Mouse (Mus musculus): ENCODE results near the gene Kcne1. TPM values are rescaled to one million over a fixed set of nuclear protein-coding genes. Genes with fewer than 3 reads are reported as not detected.

The Kcne1 gene
- total RNA-seq (2015) (not detected in 2 replicates), total RNA-seq (2017) (not detected in 2 replicates)

DNA sequence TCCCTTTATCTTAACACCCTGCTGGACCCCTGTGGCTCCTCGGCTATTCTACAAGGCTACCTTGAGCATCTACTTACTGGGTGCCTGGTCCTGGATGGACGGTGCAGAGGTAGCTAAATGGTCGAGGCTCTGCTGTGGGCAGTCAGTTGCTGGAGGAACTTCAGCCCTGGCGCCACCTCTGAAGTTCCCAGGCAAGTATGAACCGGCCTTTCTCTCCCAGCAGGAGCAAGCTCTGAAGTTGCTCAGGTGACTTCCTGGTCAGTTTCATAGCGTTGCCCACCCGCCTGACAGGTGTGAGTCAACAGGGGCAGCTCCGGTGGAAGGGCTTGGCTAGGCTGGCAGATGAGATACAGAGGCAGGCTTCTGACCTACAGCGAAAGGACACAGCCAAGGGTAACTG, at the start of gene Kcne1:
TSS of gene Kcne1 (minus strand) at position 240 of the 400 bp plus-strand sequence.
- ATAC-seq (ENCODE audit: poor library complexity, severe bottlenecking), result no peak

DNA sequence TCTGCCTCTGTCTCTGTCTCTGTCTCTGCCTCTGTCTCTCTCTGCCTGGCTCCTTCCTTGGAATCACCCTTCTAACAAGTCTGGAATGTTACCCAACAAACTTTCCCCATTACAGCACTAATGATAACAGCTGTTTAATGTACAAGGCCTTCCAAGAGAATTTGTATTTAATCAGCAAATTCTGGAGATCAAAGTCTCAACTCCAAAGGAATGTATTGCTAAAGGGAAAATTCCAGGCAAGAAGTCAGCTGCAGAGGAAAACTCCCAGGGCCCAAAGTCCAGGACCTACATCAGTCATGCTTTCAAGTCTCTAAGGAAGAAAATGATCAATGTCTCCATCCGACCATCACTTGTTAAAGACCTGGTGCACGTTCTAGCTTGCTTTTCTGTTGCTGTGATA, 48.6 kb upstream of the Kcne1 start:
- ATAC-seq (ENCODE audit: poor library complexity, severe bottlenecking), result no peak

DNA sequence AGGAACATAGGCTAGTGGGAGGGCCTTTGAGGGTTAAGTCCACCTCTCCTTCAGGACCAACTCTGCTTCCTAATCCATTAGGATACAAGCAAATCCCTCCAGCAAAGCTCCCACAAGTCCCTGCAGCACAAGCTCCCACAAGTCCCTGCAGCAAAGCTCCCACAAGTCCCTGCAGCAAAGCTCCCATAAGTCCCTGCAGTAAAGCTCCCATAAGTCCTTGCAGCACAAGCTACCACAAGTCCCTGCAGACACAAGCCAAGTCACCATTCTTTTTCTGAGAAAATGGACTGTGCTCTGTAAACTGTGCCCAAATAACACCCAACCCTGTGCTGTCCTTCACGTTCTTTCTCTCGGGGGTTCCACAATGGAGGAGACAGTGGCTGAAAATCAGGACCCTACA, 44.9 kb upstream of the Kcne1 start:
- no peak for ATAC-seq (ENCODE audit: poor library complexity, severe bottlenecking)

GRCm38 (mm10) chr16:92403069-92403468, 43.8 kb upstream of the Kcne1 start:
- ATAC-seq (ENCODE audit: poor library complexity, severe bottlenecking), result no peak

DNA sequence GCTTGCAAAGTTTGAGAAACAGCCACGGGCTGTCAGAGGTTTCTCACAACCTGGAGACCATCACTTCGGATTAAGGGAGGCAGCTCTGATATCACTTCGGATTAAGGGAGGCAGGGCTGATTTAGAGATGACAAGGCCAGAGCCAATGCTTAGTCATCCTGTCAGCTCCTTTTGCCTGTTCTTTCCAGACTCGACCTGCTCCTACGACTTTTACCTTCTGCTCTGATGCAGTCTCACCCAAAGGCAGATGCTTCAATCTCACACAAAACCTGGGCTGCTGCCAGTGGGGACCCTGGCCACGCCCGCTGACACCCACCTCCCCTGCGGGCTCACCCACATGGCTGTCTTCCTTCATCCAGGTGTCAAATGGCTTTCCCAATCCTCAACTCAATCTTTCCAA, 42.9 kb upstream of the Kcne1 start:
- no peak for ATAC-seq (ENCODE audit: poor library complexity, severe bottlenecking)

- ATAC-seq (ENCODE audit: poor library complexity, severe bottlenecking), result no peak
These were observed 41.9 kb upstream of the Kcne1 start for GRCm38 (mm10) chr16:92401206-92401605.

DNA sequence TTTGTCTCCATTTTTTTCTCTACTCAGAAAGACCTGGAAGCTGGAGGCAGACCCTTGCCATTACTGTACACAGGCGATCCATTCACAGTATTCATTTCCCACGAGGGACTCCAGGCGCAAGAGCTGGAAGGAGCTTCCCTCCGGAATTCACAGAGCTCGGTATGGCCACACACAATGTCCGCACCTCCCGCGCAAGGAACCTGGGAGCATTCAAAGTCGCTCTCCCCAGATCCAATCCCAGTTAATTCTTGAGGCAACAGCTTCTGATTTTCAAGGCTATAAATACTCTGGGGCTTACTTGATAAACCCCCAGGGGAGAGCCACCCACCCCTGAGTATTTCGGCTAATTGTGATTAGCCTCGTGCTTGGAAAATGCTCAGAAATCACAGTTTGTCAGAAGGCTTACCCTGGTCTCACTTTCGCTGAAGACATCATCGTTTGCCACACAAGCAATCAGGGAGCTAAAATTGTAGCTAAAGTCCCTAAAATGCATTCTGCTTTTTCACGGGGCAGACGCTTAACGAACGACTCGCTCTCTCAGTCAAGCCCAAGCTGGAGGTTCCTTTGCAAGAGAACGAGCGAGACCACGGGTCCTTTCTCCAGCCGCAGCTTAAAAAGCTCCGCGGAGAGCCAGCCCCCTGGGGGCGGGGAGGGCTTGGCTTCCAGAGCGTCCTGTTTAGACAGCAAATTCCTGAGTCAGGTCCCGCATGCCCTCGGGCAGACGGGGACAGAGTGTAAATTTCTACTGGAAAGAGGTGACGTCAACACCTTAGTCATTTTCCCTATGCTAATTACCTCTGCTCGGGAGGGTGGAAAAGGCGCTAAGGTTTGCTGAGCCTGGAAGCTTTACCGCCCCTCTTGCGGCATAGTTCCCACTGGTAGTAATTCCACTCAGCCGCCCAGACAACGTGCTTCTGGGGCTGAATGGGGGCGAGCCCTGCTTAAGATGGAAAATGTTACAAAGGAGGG, 40.5 kb upstream of the Kcne1 start:
- peak; percentile 58 for ATAC-seq (ENCODE audit: poor library complexity, severe bottlenecking)

DNA sequence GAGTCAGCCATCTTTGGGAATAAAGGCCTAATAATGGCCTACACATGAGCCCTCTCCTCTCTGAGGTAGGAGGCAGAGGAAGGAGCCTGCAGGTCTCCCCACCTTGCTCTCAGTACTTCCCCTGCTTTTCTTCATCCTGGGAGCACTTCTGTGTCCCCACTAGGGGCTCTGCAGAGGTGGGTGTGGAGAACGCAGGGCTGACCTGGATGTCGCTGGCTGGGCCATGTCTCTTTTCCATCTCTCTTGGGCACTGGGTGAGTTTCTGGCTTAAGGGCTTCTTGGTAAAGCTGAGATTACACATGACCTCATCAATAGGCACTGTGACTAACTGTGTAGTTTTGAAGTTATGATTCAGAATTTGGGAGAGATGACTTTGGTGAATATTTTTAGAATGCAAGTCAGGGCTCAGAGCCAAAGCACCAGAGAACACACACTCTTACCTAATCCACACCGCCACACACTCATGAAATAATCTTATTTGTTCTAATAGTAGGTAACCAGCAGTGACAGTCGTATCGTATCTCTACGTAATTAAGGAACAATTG, 39.4 kb upstream of the Kcne1 start:
- no peak for ATAC-seq (ENCODE audit: poor library complexity, severe bottlenecking)

DNA sequence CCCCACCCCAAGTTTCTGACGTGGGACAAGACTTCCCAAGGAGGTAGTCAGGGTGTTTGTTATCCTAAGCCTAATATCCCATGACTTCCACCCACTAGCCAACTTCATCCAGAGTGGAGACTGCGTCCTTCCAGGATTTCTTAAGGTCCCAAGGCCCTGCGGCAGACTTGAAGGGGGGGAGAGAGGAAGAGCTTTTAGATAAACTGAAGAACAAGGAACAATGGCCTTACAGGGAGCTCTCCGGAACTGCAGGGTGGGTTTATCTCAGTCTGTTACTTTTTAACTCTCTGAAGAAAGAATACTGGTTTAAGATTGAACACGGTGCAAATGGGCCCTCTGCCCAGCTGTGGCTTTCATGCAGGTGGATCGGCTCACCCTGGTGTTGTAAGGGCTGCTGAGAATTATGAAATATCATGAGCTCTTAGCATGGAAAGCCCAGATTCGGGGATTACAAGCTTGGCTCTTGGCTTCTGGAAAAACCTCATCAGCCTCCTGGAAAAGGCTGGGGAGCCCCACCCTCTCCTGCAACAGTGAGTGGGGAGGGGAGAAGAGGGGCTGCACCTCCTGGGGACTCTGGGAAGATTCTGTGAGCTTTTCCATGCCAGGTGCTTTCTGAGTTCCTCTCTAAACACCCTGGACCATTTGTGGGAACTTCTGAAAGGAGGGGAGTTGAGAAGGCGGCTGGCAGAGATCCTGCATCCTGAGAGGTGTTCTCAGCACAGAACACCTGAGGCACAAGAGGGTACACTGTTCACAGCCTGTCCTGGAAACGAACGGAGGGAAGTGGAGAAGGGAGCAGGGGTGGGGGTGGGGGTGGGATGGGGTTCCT, 38.7 kb upstream of the Kcne1 start:
- no peak for ATAC-seq (ENCODE audit: poor library complexity, severe bottlenecking)

DNA sequence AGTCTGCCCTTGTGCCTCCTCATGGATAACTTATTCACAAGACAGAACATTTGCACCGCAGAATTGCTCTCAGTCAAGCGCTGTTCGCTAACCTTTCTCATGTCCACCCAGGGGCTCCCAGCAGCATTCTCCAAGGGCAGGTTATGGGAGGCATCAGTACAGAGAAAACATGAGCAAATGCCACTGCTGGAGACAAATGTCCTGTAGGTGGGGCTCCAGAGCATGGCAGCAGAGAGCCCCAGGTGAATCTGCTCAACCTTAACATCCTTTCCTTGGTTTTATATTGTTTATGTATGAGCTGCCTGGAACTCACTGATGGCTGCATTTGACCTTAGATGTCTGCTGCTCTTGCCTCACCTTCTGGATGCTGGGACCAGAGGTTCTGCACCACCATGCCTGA, 34.5 kb upstream of the Kcne1 start:
- no peak for ATAC-seq (ENCODE audit: poor library complexity, severe bottlenecking)

DNA sequence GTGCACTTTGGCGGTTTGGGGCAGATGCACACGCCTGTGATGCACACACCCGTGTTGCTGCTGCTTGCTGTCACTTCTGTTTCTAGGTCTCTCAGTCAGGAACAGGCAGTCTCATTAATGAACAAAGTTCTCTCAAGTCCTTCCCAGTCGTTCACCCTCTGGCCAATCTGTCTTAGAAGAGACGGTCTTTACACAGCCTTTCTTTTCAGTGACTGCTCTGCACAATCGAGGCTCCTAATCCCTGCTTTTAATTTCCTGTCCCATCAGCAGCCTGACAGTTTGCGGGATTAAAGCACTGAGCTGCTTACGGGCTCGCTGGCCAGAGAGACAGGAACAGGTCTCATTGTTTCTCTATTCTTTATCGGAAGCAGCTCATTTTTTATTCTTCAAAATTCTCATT, 28.4 kb upstream of the Kcne1 start:
- ATAC-seq (ENCODE audit: poor library complexity, severe bottlenecking), result no peak

GRCm38 (mm10) chr16:92385062-92385461, 25.8 kb upstream of the Kcne1 start:
- peak; percentile 70 for ATAC-seq (ENCODE audit: poor library complexity, severe bottlenecking)

DNA sequence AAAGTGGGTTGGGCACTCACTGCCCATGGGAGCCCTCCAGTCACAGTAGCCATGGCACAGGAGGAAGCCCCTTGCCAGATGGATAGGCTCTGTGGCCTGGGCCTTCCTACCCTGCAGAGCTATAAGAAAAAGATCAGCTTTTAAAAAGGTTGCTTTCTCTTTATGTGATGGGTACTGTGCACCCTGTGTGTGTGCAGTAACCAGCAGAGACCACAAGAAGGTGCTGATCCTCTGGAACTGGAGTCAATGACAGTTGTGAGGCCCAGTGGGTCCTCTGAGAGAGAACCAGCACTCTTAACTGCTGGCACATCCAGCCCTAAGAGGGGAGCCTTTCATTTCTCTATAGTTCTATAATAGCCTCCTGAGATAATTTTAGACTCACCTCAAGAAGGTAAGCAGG, 24.1 kb upstream of the Kcne1 start:
- no peak for ATAC-seq (ENCODE audit: poor library complexity, severe bottlenecking)

DNA sequence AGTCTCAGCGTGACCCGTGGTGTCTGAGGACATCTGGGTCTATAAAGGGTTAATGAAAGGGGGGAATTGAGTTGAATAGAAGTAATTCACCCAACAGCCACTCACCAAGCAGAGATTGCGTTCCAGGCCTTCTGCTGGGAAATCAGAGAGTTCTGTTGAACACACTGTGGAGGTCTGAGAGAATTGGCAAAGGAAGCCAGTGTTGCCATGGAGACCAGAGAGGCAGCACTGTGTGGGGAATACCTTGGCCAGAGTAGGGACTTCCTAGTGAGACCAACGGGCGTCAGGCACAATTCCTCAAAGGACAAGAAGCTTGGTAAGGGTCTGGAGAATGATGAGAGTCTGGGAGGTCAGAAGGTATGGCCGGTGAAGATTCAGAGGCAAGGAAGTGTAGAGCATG, 23.2 kb upstream of the Kcne1 start:
- no peak for ATAC-seq (ENCODE audit: poor library complexity, severe bottlenecking)

GRCm38 (mm10) chr16:92381092-92381491, 21.8 kb upstream of the Kcne1 start:
- ATAC-seq (ENCODE audit: poor library complexity, severe bottlenecking), result no peak

DNA sequence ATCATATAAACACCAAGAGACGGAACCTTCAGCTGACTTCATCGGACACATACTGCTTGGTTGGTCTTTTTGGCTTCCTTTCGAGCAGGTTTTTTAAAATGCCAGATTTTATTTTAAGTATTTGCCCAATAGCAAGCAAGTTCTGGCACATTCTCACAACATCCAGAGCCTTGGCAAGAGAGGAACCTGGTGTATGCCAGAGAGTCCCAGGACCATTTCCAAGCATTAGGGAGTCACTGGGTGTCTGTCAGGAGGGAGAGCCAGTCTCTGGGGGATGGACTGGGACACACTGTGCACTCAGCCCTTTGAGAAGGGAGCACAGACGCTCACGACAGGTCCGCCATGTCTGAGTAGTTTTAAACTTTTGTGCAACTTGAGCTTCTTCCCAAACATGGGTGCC, 17.7 kb upstream of the Kcne1 start:
- ATAC-seq (ENCODE audit: poor library complexity, severe bottlenecking), result no peak

DNA sequence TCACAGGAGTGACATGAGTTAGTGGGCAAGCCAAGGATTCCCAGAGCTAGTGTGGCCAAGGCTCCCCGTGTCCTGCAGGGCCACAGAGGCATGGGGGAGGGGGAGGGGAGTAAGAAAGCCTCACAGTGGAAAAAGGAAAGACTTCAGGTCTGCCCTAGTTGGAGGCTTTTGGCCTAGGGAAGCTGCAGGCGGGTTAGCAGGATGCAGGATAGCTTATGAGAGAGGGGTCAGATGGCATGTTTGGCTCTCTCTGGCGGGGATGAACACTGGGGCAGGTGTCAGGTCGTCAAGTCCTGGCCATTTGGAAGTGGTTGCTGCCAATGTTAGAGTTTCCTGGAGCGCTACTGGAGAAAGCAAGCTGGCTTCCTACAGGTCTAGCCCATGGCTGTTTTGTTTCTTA, 12.4 kb upstream of the Kcne1 start:
- ATAC-seq (ENCODE audit: poor library complexity, severe bottlenecking), result no peak

- no peak for ATAC-seq (ENCODE audit: poor library complexity, severe bottlenecking)
These were observed 10.0 kb upstream of the Kcne1 start for GRCm38 (mm10) chr16:92369260-92369659.

DNA sequence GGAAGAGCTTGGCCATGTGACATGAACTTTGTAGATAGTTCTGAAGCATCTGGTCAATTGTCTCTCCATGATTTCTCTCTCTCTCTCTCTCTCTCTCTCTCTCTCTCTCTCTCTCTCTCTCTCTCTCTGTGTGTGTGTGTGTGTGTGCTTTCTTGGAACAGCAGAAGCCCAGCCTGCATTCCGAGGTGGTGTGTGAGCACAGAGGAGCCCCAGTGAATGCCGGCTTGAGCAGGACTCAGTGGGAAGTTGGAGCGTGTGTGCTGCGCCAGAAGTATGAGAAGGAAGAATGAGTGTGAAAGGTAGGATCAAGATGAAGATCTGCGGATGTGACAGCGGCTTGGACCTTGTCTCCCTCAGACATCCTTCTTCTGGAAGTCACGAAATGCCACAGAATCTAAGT, 6.2 kb upstream of the Kcne1 start:
- ATAC-seq (ENCODE audit: poor library complexity, severe bottlenecking), result no peak

DNA sequence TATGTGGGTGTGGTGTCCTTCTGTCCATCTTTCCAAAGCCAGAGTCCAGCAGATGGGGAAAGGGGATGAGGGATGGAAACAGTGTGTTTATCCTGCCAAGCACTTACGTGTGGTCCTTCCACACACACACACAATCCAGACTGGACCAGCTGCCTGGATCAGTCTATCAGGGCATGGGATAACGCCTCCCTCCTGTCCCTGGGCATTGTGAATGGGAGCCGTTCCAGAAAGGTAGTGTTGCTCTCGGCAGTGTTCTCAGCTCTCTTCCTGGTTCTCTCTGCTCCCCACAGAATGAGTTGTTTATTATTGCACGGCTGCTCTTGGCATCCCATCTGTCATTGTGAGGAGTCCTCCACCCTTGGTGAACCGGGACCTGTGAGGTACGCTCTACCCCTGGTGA, 1.4 kb upstream of the Kcne1 start:
- ATAC-seq (ENCODE audit: poor library complexity, severe bottlenecking), result no peak

DNA sequence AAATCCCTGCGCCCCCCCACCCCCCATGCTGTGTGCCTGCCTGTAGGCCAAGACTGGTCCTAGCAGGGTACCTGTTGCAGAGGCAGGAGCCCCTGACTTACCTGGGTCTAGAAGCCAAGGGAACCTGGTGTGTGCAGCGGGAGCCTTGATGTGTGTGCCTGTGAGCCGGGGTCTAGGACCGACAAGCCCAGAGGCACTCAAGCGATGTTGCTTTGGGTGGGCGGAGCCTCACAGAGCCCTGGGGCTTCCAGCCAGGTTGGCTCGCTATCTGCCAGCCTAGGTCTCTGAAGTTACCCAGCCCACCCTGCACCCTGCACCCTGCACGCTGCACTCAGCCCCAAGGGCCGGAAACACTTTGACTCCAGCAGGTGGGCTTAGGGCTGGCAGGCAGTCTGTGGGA, 534 bp downstream of the Kcne1 start:
- no peak for ATAC-seq (ENCODE audit: poor library complexity, severe bottlenecking)

GRCm38 (mm10) chr16:92357566-92357965, 1.7 kb downstream of the Kcne1 start:
- no peak for ATAC-seq (ENCODE audit: poor library complexity, severe bottlenecking)

Data from megakaryocyte, adult 5-6 weeks (primary cell).